Mouse (Mus musculus): Measurements from ENCODE around the gene Epha1.

Gene Epha1

DNA sequence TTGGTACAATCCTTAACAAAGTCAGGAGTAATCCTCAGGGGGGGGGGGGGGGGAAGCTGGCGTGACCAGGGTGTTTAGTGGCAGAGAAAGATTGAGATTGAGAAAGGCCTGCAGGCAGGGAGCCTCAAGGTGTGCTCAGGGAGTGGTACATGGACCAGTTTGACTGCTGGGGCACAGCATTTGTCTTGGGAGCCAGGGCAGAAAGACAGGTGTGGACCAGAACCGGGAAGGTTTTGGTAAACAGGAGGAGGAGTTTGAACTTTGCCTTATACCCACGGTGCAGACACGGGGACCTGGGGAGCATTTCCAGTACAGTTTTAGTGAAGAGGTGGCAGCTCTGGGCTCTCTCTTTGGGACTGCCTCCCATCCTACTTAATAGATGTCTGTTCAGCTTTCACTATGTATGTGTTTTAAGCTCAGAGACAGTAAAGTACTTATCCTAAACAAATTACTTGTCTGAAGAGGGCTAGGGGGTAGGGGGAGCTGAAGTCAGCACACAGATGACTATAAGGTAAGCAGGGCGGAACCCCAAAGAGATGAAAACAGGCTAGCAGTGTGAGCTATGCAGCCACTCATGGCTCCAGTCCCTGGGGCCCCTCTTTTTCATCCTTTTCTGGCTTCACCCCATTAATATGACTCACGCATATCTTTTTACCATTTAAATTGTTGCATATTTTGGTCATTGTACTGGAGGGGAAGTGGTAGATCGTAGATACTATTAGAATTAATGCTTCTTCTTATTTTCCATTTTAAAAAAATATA is 782 bp upstream of the Epha1 start:
- DNase-seq (ENCODE audit: low spot score in 2 of 2), result no peak

DNA sequence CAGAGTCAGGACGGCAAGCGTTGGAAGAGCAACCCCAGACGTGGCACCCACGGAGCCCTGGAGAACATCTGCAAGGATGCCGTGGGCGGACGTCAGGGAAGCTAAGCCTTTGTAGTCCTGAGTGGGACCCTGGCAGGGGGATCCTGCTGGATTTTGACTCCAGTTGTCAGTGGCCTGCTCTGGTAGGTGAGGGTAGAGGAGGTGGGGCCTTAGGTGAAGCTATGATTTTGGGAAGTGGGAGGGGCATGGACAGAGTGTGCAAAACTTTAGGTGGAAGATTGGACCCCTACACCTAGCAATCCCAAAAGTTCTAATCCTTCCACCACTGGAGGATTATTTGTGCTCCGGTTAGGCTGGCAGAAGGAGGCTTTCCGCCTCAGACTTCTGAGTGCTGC is 650 bp downstream of the Epha1 start:
- no peak for DNase-seq (ENCODE audit: low spot score in 2 of 2)

DNA sequence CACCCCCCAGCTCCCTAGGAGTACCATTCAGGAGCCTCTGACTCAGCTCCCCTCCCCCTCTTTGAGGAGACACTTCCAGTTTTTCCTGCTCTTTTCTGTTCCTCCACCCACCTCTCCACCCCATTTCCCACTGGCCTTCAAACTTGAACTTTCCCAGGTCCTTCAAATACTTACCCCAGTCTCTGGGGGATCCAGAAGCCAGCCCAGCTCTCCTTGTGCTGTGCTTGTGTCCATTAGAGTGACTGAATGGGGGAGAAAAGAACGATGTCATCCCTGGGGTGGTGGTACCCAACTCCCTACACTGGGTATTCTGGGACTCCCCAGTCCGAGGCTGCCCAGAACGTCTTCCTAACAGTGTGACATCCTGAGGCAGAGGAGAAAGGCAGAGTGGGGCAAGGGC is 1.1 kb downstream of the Epha1 start:
- DNase-seq (ENCODE audit: low spot score in 2 of 2), result no peak

DNA sequence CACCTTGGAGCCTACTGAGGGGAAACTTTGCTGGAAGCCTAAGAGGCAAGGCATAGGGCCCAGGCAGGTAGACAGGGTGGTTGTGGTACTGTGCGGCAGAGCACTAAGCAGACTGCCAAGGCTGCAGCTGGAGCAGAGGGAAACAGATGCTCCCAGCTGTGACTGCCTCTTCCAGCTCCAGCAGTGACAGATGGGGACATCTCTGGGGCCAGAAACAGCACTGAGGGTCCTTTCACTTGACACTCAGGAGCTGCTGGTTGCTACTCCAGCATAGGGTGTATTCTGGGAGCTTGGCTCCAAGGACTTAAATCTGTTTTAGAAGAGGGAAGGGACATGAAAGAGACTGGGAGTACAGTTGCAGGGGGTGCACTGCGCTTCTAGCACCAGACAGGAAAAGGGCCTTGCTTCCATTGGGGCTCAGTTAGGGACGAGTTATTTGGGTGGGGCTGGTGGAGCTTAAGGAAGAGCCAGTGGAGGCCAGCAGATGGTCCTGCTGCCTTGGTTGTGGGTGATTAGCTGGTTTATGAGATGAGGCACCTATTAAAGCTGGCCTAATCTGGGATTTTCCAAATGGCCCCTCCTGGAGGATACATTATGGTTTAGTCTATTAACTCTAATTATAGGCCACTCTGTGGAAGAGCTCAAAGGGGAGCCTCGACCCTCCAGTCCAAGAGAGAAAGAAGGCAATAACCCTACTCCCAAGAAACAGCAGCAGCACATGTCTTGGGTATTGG is 2.3 kb downstream of the Epha1 start:
- no peak for DNase-seq (ENCODE audit: low spot score in 2 of 2)

DNA sequence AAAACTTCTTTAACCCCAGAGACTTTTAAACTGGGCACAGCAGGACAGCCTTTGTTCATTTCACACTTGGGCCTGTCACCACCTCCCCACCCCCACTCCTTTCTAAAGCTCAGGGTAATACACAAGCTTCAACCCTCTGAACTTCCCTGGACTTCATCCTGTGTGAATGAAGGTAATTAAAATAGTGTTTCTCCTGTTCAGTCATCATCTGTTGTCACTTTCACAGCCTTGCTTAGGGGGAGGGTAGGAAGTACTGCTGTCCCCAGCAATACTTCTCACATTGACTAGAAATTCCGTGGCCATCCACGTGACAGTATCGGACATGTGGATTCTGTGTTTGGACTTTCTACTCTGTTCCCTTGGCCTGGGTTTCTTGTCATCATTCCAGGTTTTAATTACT is 3.2 kb downstream of the Epha1 start:
- DNase-seq (ENCODE audit: low spot score in 2 of 2), result no peak

DNA sequence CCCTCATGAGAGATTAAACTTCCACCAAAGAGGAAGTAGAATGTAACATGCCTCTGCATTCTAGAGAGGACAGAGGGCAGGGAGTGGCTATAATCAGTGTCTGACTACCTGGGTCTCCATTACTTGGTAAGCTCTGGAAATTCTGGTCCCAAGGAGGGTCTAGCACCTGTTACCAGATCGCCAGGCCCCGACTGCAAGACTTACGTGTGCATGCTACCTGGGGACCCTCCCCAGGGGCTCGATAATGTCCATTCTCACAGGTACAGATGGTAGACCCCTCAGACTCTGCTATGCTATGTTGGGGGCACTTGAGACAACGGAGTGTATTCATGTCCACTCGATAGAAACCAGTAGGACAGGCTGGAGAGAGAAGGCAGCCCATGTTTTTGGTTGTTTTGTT is 7.9 kb downstream of the Epha1 start:
- DNase-seq (ENCODE audit: low spot score in 2 of 2), result no peak

DNA sequence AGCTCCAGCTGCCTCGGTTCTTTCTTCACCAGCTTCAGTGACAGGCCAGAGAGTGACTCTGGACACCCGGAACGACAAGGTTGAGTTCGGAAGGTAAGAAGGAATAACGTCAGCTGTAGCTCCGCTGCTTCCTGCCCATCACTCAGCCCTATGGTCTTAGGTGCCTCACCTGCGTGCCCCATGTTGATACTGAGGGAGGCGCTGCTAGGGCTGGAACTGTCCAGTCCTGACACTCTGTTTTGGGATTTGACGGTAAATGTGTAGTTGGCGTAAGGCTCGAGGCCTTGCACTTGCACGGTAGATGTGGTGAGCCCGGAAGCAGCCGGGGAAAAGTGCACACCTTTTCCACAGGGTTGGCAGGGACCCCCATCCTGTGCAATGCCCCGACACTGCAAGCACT is 8.5 kb downstream of the Epha1 start:
- DNase-seq (ENCODE audit: low spot score in 2 of 2), result no peak

DNA sequence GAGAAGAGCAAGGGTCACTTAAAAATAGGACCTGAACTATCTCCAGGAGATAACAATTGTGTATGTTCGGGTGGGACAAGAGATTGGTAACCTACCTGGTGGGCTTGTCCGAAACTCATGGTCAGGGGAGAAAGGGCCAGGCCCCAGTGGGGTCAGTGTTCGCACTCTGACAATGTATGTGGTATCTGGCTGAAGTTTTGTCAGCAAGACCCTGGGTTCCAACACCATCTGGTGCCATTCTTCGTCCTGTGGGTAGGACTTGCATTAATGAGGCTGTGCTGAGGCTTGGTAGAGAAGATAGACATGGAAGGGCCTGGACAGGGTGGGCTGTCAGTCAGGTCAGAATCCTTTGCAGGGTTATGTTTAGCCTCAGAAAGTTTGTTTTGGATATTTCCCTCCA is 9.0 kb downstream of the Epha1 start:
- no peak for DNase-seq (ENCODE audit: low spot score in 2 of 2)

DNA sequence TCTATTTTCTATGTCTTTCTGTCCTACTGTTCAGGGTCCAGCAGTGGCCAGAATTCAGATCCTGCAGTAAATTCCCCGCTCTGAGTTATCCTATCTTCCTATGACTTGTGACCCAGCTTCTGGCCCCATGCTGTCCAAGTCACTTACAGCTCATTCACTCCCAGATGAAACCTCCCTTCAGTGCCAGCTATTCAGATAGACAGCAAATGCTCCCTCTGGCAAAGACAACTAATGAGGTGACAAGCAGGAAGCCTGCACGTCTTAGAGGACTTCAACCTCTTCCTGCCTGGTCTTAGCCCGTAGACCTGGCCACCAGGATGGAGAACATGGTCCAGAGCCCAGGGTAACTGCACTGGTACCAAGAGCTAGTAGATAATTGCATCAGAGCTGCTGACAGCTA is 10.1 kb downstream of the Epha1 start:
- DNase-seq (ENCODE audit: low spot score in 2 of 2), result no peak

DNA sequence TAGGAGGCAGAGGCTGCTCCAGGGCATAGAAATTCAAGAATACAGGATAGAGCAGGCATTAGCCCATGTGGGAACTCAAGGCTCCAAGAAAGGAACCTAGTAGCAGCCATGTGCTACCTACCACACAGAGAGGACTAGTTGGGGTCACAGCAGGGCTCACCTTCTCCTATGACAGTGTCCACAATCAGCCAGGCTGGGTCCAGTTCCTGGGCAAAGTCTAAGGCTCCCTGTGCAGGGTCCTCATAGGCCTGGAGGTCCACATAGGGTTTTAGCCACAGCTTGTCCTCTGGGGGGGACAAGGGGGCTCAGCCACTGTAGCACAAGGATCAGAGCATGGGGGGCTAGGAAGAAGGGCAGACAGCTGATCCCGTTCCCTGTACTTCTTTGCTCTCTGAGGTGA is 10.6 kb downstream of the Epha1 start:
- no peak for DNase-seq (ENCODE audit: low spot score in 2 of 2)

DNA sequence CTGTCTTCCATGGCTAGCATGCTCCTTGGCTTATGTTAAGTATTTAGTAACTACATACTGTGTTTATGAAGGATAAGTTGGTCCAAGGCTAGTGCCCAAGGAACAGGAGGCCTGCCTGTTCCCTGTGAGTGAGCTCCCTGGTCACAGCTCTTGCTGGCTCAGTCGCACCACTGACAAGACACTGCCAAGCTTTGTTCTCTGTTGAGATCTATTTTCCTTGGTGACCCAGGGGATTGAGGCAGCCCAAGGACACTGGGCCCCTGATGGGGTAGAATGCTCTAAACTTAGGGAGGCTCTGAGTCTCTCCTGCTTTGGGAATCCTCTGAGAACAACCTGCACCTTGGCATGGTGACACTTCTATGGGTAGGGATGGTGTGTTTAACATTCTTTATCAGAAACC is 11.0 kb downstream of the Epha1 start:
- no peak for DNase-seq (ENCODE audit: low spot score in 2 of 2)

DNA sequence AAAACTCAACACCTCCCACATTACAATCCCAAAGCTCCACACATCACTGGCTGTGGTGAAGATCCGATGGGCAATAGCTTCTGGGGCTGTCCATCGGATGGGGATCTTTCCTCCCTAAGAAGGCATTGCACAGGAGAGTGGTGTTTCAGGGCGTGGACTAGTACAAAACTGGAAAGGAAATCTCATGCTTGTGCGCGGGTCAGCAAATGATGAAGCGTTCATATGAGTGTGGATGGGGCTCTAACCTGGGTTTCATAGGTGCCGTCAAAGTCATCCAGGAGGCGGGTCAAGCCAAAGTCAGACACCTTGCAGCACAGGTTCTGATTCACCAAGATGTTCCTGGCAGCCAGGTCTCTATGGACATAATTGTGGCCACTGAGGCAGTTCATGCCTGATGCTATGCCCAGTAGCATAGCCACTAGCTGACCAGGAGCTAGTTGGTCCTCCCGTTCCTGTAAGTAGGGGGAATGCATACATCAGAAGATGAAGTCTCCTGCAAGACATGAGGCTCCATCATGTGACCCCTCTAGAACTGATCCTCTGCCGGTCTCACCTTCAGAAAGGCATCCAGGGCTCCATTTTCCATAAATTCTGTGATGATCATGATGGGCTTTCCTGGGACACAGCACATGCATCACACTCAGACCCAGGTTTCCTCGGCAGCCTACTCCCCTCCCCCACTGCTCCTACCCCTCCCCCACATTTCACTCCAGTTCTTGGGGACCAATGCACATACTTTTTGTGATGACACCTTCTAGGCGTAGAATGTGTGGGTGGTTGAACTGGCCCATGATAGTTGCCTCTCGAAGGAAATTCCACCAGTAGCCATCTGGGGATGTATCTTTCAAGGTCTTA is 11.8 kb downstream of the Epha1 start:
- no peak for DNase-seq (ENCODE audit: low spot score in 2 of 2)

DNA sequence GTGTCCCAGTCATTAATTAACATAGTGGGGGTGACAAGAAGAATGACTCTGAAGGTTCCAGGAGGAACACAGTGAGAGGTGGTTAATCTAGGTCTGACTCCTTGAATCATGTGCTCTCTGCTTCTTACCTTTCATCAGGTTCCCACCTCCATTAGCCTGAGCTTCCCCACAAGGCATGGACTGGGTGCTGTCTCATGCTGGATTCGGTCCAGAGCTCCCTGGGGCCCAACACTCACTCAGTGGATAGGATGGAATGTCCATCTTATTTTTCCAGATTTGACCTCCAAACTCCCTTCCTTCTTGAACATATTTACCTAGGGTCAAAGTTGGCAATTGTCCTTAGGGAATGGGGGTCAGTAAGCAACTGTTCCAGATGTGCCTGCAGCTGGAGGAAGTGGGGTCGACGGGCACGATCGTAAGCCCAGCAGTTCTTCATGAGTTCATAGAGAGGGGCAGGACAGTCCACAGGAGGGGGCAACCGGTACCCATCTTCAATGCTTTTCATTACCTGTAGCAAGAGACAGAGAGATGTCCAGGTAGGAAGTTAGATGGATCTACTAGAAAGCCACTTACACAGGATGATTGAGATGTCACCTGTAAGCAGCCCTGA is 12.7 kb downstream of the Epha1 start:
- no peak for DNase-seq (ENCODE audit: low spot score in 2 of 2)

DNA sequence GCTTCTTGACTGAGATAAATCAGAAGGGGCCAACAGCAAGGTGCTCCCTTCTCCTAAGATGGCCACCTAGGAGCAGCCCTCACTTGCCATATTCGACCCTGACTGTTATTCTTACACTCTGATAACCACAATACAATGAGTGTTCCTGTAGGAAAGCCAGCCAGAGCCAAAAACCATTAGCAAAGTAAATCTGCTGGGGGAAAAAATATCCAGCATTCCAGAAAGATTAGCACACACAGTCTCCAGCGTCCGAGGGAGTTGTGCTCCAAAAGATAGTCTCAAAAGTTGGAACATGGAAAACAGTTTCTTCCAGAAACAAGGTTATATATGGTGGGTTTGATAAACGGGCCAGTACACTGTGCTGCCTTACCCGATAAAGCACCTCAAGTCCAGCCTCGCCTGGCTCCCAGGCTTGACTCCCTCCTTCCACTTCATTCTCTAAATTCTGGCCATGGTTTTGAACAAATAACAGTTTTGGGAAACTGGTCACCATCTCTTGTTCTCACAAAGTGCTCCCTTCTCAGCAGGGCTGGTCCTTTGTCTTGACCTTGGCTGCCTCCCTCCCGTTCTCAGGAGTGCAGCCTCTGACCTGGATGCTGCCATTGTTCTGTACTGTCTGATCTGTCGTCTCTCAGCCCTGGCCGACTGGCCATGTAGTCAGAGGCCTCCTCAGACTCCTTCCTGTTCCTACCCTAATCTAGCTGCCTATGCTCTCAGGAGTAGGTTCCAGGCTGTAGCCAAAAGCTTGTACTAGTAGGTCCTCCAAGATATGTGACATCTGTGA is 13.5 kb downstream of the Epha1 start:
- no peak for DNase-seq (ENCODE audit: low spot score in 2 of 2)

DNA sequence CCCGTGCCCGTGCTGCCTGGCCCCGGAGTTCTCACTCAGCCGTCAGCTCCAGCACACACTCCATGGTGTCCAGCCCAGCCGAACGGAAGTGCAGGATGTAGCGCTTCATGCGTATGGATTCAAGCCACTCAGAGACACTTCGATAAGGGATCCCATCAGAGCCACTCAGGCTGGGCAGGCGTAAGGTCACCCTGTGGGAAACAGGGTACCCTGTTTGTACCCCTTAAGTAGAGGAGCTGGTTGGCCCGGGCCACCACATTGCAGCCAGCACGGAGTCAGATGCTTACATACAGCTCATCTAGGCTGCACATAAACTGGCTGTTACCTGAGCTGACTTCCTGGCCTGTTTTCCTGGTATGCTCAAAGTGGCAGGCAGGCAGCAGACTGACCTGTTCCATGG is 14.2 kb downstream of the Epha1 start:
- DNase-seq (ENCODE audit: low spot score in 2 of 2), result no peak

DNA sequence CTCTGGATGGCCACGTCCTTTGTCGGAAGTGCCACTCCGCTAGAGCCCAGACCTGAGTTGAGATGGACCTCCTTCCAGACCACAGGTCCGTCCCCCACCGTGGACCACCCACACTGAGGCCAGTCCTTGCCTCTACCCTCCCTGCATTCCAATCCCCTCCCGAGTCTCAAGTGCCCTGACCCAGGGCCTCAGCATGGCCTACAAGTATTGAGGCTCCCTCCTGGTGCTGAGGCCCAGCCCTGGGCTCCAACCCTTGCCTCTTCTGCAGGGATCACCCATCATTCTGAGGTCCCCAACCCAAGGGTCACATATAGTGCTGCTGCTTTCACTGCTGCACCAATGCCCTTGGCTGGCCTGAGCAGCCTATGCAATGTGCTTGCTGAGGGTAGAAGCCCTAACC is 15.2 kb downstream of the Epha1 start:
- no peak for DNase-seq (ENCODE audit: low spot score in 2 of 2)

DNA sequence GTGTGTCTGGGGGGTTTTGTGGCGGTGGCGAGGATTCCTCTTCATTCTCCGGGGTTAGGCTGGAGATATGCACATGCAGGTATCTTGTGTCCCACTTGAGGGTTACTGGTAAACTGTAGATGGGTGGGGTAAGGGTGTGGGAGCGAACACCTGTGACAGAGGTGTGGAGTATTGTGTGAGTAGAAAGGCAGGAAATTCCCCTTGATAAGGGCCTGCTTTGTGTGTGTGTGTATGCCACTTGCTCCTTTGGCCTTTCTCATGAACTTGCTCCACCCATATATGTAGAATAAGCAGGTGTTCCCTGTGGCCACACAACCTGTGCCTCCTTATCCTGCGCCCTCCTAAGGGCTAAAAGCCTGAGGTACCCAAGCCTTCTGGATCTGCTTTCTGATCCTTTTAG is 16.2 kb downstream of the Epha1 start:
- no peak for DNase-seq (ENCODE audit: low spot score in 2 of 2)

DNA sequence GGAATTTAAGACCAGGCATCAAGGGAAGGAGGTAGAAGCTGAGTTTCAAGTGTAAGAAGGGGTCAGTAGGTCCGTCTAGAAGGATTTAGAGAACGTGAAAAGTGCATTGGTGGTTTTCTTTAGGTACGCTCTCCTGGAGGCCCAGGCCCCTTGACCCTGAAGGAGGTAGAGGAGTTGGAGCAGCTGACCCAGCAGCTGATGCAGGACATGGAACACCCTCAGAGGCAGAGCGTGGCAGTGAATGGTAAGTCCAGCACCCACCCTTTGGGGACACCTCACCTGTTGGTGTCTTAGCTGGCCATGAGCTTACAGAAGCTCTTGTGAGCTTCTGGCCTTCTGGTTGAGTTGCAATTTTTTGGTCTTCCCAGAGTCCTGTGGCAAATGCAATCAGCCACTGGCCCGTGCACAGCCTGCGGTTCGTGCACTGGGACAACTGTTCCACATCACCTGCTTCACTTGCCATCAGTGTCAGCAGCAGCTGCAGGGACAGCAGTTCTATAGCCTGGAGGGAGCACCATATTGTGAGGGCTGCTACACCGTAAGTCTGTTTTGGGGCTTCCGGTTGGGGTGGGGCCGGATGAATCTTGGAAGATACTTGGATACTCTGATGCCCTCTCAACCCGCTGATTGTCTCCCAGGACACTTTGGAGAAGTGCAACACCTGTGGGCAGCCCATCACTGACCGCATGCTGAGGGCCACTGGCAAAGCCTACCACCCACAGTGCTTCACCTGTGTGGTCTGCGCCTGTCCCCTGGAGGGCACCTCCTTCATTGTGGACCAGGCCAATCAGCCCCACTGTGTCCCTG is 17.1 kb downstream of the Epha1 start:
- no peak for DNase-seq (ENCODE audit: low spot score in 2 of 2)

DNA sequence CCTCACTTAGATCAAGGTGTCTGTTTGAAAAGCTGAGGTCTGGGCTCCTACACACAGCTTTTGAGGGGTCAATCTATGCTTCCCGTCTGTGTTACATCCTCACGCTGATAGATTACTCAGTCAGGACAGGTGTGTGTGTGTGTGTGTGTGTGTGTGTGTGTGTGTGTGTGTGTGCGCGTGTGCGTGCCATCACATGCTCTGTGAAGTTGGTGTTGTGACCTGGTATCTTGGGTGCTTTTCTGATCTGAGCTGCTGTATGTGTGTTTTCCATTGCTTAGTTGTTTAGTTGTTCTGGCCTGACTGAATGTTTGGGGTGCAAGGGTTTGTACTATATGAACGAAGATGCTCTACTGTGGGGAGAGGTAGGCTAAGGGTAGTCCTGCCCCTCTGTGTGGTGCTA is 17.7 kb downstream of the Epha1 start:
- no peak for DNase-seq (ENCODE audit: low spot score in 2 of 2)

Data from frontal cortex, postnatal 14 days (tissue).